ENCODE assay signal across 32 mouse cellular contexts in the genomic region with DNA sequence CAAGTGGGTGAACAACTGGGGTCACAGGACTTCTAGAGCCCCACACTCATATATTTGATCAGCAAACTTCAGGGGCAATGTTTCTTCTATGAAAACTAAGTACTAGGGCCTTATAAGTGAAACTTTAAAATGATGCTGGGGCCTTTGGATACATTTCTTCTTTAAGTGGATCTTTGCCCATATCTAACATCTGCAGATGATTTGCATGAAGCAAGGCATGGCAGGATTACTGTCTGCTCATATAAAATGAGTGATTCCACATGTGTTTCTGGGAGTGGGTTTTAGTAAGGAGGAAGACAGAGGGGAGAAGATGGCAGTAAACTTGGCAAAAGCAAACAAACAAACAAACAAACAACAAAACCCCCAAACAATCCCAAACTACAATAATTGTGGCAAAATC.
"Had no signal": no experiment of that assay in that cellular context is flagged by ENCODE, and none has a peak within 500 bp of the region (broad histone marks: within the 10 kb centered on the region; RNA-seq: fewer than 3 reads in every experiment).

No protein-coding gene starts in this region.

- H3K4me2 ChIP-seq: limb, embryonic 12.5 days; limb, embryonic 13.5 days; limb, embryonic 15.5 days; liver, embryonic 11.5 days; liver, embryonic 12.5 days; liver, embryonic 13.5 days; liver, embryonic 15.5 days; lung, embryonic 14.5 days; lung, embryonic 15.5 days; midbrain, embryonic 11.5 days; midbrain, embryonic 12.5 days; midbrain, embryonic 13.5 days; midbrain, embryonic 15.5 days; neural tube, embryonic 12.5 days; neural tube, embryonic 13.5 days had no signal

- H3K36me3 ChIP-seq: limb, embryonic 12.5 days; limb, embryonic 13.5 days; limb, embryonic 15.5 days; liver, embryonic 12.5 days; liver, embryonic 13.5 days; liver, embryonic 15.5 days; lung, embryonic 15.5 days; midbrain, embryonic 10.5 days; midbrain, embryonic 12.5 days; midbrain, embryonic 13.5 days; midbrain, embryonic 15.5 days; neural tube, embryonic 12.5 days; neural tube, embryonic 13.5 days had no signal

- H3K4me3 ChIP-seq: limb, embryonic 12.5 days; limb, embryonic 13.5 days; limb, embryonic 15.5 days; liver, embryonic 12.5 days; liver, embryonic 13.5 days; liver, embryonic 15.5 days; lung, embryonic 15.5 days; megakaryocyte, embryonic 14.5 days; midbrain, embryonic 10.5 days; midbrain, embryonic 12.5 days; midbrain, embryonic 13.5 days; midbrain, embryonic 15.5 days; myocyte; neural tube, embryonic 12.5 days; neural tube, embryonic 13.5 days had no signal

- ATAC-seq: liver, embryonic 12.5 days; liver, postnatal 0 days; lung, postnatal 0 days; midbrain, embryonic 13.5 days; midbrain, embryonic 15.5 days; midbrain, embryonic 16.5 days had no signal

- DNase-seq: left cerebral cortex, postnatal 4 days; liver; liver, embryonic 13.5 days; liver, postnatal 0 days; lung, adult 18-20 months; lung, adult 2 months; lung, embryonic 14.5 days; lung, postnatal 10 days; lung, postnatal 14 days; lung, postnatal 36 days; lung, postnatal 4 days; midbrain, embryonic 14.5 days had no signal

- H3K27ac ChIP-seq: limb, embryonic 12.5 days; limb, embryonic 13.5 days; limb, embryonic 15.5 days; liver, embryonic 12.5 days; liver, embryonic 13.5 days; liver, embryonic 14.5 days; liver, embryonic 15.5 days; lung, embryonic 15.5 days; macrophage; midbrain, embryonic 10.5 days; midbrain, embryonic 12.5 days; midbrain, embryonic 13.5 days; midbrain, embryonic 15.5 days; neural tube, embryonic 12.5 days; neural tube, embryonic 13.5 days had no signal

- H3K4me1 ChIP-seq: limb, embryonic 12.5 days; limb, embryonic 13.5 days; limb, embryonic 15.5 days; liver, embryonic 12.5 days; liver, embryonic 13.5 days; liver, embryonic 15.5 days; lung, embryonic 15.5 days; megakaryocyte, embryonic 14.5 days; midbrain, embryonic 10.5 days; midbrain, embryonic 12.5 days; midbrain, embryonic 13.5 days; midbrain, embryonic 15.5 days; neural tube, embryonic 12.5 days; neural tube, embryonic 13.5 days had no signal

- H3K27me3 ChIP-seq: limb, embryonic 12.5 days; limb, embryonic 13.5 days; limb, embryonic 15.5 days; liver, embryonic 12.5 days; liver, embryonic 13.5 days; liver, embryonic 15.5 days; lung, embryonic 15.5 days; megakaryocyte, embryonic 14.5 days; midbrain, embryonic 12.5 days; midbrain, embryonic 13.5 days; midbrain, embryonic 15.5 days; neural tube, embryonic 12.5 days; neural tube, embryonic 13.5 days had no signal

- H3K9ac ChIP-seq: limb, embryonic 12.5 days; limb, embryonic 13.5 days; limb, embryonic 15.5 days; liver, embryonic 12.5 days; liver, embryonic 13.5 days; liver, embryonic 14.5 days; liver, embryonic 15.5 days; liver, postnatal 0 days; lung, embryonic 14.5 days; lung, embryonic 15.5 days; midbrain, embryonic 12.5 days; midbrain, embryonic 13.5 days; midbrain, embryonic 15.5 days; neural tube, embryonic 12.5 days; neural tube, embryonic 13.5 days had no signal

- H3K9me3 ChIP-seq: limb, embryonic 12.5 days; limb, embryonic 13.5 days; limb, embryonic 15.5 days; liver, embryonic 12.5 days; liver, embryonic 13.5 days; liver, embryonic 15.5 days; lung, embryonic 15.5 days; megakaryocyte, embryonic 14.5 days; midbrain, embryonic 10.5 days; midbrain, embryonic 12.5 days; midbrain, embryonic 13.5 days; midbrain, embryonic 15.5 days; neural tube, embryonic 12.5 days; neural tube, embryonic 13.5 days had no signal
